7 mouse cellular contexts compared by ENCODE assay signal in genomic region chr15:100600047-100600695, GRCm38 (mm10). TPM values are rescaled to one million over a fixed set of nuclear protein-coding genes. Genes with fewer than 3 reads are reported as not detected.
DNase-seq lines count a peak whose midpoint lies in the region; ATAC-seq and TF ChIP-seq lines count a peak whose summit lies in the region.

No protein-coding gene starts in this region.

- WGBS in intestine, postnatal 0 days, result 4% methylated on average over 35 of the region's 35 CpGs
- WGBS in limb, embryonic 13.5 days, result 1% methylated on average over 31 of the region's 35 CpGs
- WGBS in midbrain, embryonic 14.5 days, result under 1% methylated on average over 35 of the region's 35 CpGs

- peak; percentile 79 to 91 for DNase-seq in adrenal gland, adult (ENCODE audit: inconsistent age in 2 of 2, low spot score in 1 of 2)
- peak; percentile 65 for DNase-seq in embryo, embryonic 11.5 days (ENCODE audit: low read depth, low spot score)
- DNase-seq in midbrain, embryonic 14.5 days, result peak; percentile 93
- DNase-seq in spleen, adult 12 weeks (ENCODE audit: low spot score), result peak; percentile 26

- no peaks in the 10 kb centered on the region for H3K4me1 ChIP-seq in intestine, postnatal 0 days (replicated peaks; ENCODE audit: control insufficient read depth, insufficient read depth, low read length)
- H3K4me1 ChIP-seq in limb, embryonic 13.5 days, result peaks cover 23% of the 10 kb centered on the region
- peaks cover 23% of the 10 kb centered on the region for H3K4me1 ChIP-seq in midbrain, embryonic 14.5 days (ENCODE audit: control insufficient read depth, insufficient read depth, low read length)

- no peaks in the 10 kb centered on the region for H3K9me3 ChIP-seq in intestine, postnatal 0 days (ENCODE audit: control insufficient read depth)
- no peaks in the 10 kb centered on the region for H3K9me3 ChIP-seq in limb, embryonic 13.5 days
- H3K9me3 ChIP-seq in midbrain, embryonic 14.5 days (ENCODE audit: control insufficient read depth, low read length), result no peaks in the 10 kb centered on the region

- peak overlapping the region; percentile 88 for H3K9ac ChIP-seq in intestine, postnatal 0 days (ENCODE audit: low read depth, low read length)
- peak overlapping the region; percentile 82 for H3K9ac ChIP-seq in limb, embryonic 13.5 days
- H3K9ac ChIP-seq in midbrain, embryonic 14.5 days (replicated peaks; ENCODE audit: low read length), result peak overlapping the region; percentile 99

- H3K27me3 ChIP-seq in intestine, postnatal 0 days (replicated peaks; ENCODE audit: control insufficient read depth, insufficient read depth, low read length), result peaks cover 9% of the 10 kb centered on the region; the same call in 1 of the 2 replicates
- peaks cover 56% of the 10 kb centered on the region for H3K27me3 ChIP-seq in limb, embryonic 13.5 days
- no peaks in the 10 kb centered on the region for H3K27me3 ChIP-seq in midbrain, embryonic 14.5 days (ENCODE audit: control insufficient read depth, insufficient read depth, low read length)

- peak overlapping the region; percentile 100 for H3K4me2 ChIP-seq in intestine, postnatal 0 days (replicated peaks; ENCODE audit: low read depth)
- peak overlapping the region; percentile 94 for H3K4me2 ChIP-seq in limb, embryonic 13.5 days (replicated peaks)
- H3K4me2 ChIP-seq in midbrain, embryonic 14.5 days (ENCODE audit: low read length), result peak overlapping the region; percentile 79

- no peaks in the 10 kb centered on the region for H3K36me3 ChIP-seq in intestine, postnatal 0 days (ENCODE audit: control insufficient read depth, insufficient read depth)
- no peaks in the 10 kb centered on the region for H3K36me3 ChIP-seq in limb, embryonic 13.5 days
- H3K36me3 ChIP-seq in midbrain, embryonic 14.5 days (ENCODE audit: control insufficient read depth, insufficient read depth, low read length), result no peaks in the 10 kb centered on the region

- H3K27ac ChIP-seq in intestine, postnatal 0 days (ENCODE audit: low read depth, low read length), result peak overlapping the region; percentile 60
- H3K27ac ChIP-seq in limb, embryonic 13.5 days, result no peak overlapping the region
- peak overlapping the region; percentile 91 for H3K27ac ChIP-seq in midbrain, embryonic 14.5 days (replicated peaks; ENCODE audit: low read depth, low read length)

- peak overlapping the region; percentile 90 for H3K4me3 ChIP-seq in intestine, postnatal 0 days (ENCODE audit: low read depth, low read length)
- H3K4me3 ChIP-seq in limb, embryonic 13.5 days, result peak overlapping the region; percentile 78
- peak overlapping the region; percentile 82 for H3K4me3 ChIP-seq in midbrain, embryonic 14.5 days (replicated peaks; ENCODE audit: low read depth, low read length)

- peak; percentile 71 for TF ChIP-seq CTCF in intestine, postnatal 0 days (IDR thresholded peaks at IDR 0.05; ENCODE audit: low read depth)

- ATAC-seq in granulocyte monocyte progenitor cell, adult 5-6 weeks (replicated peaks; ENCODE audit: poor library complexity, severe bottlenecking), result peak; percentile 72
- ATAC-seq in intestine, postnatal 0 days, result peak; percentile 62
- peak; percentile 57 for ATAC-seq in limb, embryonic 13.5 days (ENCODE audit: low FRiP score, low read depth)
- ATAC-seq in midbrain, embryonic 14.5 days (ENCODE audit: low FRiP score, low TSS enrichment), result peak; percentile 79

RNA-seq across cellular contexts. Expression of gene Pou6f1, which starts 0.4 kb away (rescaled TPM):
- total RNA-seq in granulocyte monocyte progenitor cell, adult 5-6 weeks (2014; fragmentation: Nextera tagmentation), result not detected in 2 replicates
- 0.46 TPM in 1 of 2 replicates, not detected in the other for total RNA-seq in granulocyte monocyte progenitor cell, adult 5-6 weeks (2017)
- polyA plus RNA-seq in intestine, postnatal 0 days (2015; fragmentation: Nextera tagmentation; extraction: Ambion mirVana), result 3.0 and 4.3 TPM in 2 replicates
- 10.0 and 11.1 TPM in 2 replicates for polyA plus RNA-seq in limb, embryonic 13.5 days (2015; fragmentation: Nextera tagmentation; extraction: Ambion mirVana)
- 45.6 and 47.3 TPM in 2 replicates for polyA plus RNA-seq in midbrain, embryonic 14.5 days (2014; fragmentation: Nextera tagmentation; extraction: Ambion mirVana)

RNA-seq across cellular contexts. Expression of gene Dazap2, which starts 15.0 kb away (rescaled TPM):
- total RNA-seq in granulocyte monocyte progenitor cell, adult 5-6 weeks (2014; fragmentation: Nextera tagmentation), result 252 and 291 TPM in 2 replicates
- 155 and 168 TPM in 2 replicates for total RNA-seq in granulocyte monocyte progenitor cell, adult 5-6 weeks (2017)
- 354 and 373 TPM in 2 replicates for polyA plus RNA-seq in intestine, postnatal 0 days (2015; fragmentation: Nextera tagmentation; extraction: Ambion mirVana)
- polyA plus RNA-seq in limb, embryonic 13.5 days (2015; fragmentation: Nextera tagmentation; extraction: Ambion mirVana), result 134 and 143 TPM in 2 replicates
- 139 and 171 TPM in 2 replicates for polyA plus RNA-seq in midbrain, embryonic 14.5 days (2014; fragmentation: Nextera tagmentation; extraction: Ambion mirVana)

RNA-seq across cellular contexts. Expression of gene Smagp, which starts 36.6 kb away (rescaled TPM):
- total RNA-seq in granulocyte monocyte progenitor cell, adult 5-6 weeks (2014; fragmentation: Nextera tagmentation), result 5.4 and 6.1 TPM in 2 replicates
- not detected in 2 replicates for total RNA-seq in granulocyte monocyte progenitor cell, adult 5-6 weeks (2017)
- 77.1 and 88.6 TPM in 2 replicates for polyA plus RNA-seq in intestine, postnatal 0 days (2015; fragmentation: Nextera tagmentation; extraction: Ambion mirVana)
- polyA plus RNA-seq in limb, embryonic 13.5 days (2015; fragmentation: Nextera tagmentation; extraction: Ambion mirVana), result 8.5 and 9.8 TPM in 2 replicates
- 0.78 and 3.6 TPM in 2 replicates for polyA plus RNA-seq in midbrain, embryonic 14.5 days (2014; fragmentation: Nextera tagmentation; extraction: Ambion mirVana)

RNA-seq across cellular contexts. Expression of gene Tfcp2, which starts 48.4 kb away (rescaled TPM):
- total RNA-seq in granulocyte monocyte progenitor cell, adult 5-6 weeks (2014; fragmentation: Nextera tagmentation), result 4.9 and 12.8 TPM in 2 replicates
- total RNA-seq in granulocyte monocyte progenitor cell, adult 5-6 weeks (2017), result 8.3 and 10.0 TPM in 2 replicates
- polyA plus RNA-seq in intestine, postnatal 0 days (2015; fragmentation: Nextera tagmentation; extraction: Ambion mirVana), result 8.0 and 8.5 TPM in 2 replicates
- 36.2 and 36.3 TPM in 2 replicates for polyA plus RNA-seq in limb, embryonic 13.5 days (2015; fragmentation: Nextera tagmentation; extraction: Ambion mirVana)
- 30.1 and 35.8 TPM in 2 replicates for polyA plus RNA-seq in midbrain, embryonic 14.5 days (2014; fragmentation: Nextera tagmentation; extraction: Ambion mirVana)

Comparison
In these comparisons a context has a peak if more than half of its experiments do, and no peak if none do; other contexts are left out.
1. DNase-seq: peak in every context shown above with its lines; median percentile 93 in midbrain, embryonic 14.5 days; 85 in adrenal gland, adult; 65 in embryo, embryonic 11.5 days; 26 in spleen, adult 12 weeks.